Mouse (Mus musculus) testis, adult 2 months (tissue): ENCODE measurements around the gene Tspan31. TPM values are rescaled to one million over a fixed set of nuclear protein-coding genes. Genes with fewer than 3 reads are reported as not detected.

Source experiments
- H3K27ac ChIP-seq: fragments of 200-500 bp; 2 replicates; pipeline ENCODE4 v1.5.1; 2012; ENCODE audit warnings: low read depth, low read length; ENCODE audit not compliant: control insufficient read depth, insufficient read depth
- H3K27me3 ChIP-seq: fragments of 200-500 bp; 2 replicates; pipeline ENCODE4 v1.6.1; 2012; ENCODE audit warnings: mild to moderate bottlenecking, low read length, moderate library complexity; ENCODE audit not compliant: control insufficient read depth, insufficient read depth
- H3K36me3 ChIP-seq: fragments of 200-500 bp; 2 replicates; pipeline ENCODE4 v1.6.1; 2012; ENCODE audit warnings: mild to moderate bottlenecking, low read length; ENCODE audit not compliant: control insufficient read depth, insufficient read depth
- H3K4me1 ChIP-seq: fragments of 200-500 bp; 2 replicates; pipeline ENCODE4 v1.6.1; 2012; ENCODE audit warnings: low read length; ENCODE audit not compliant: control insufficient read depth, insufficient read depth
- H3K4me3 ChIP-seq: fragments of 200-500 bp; 2 replicates; pipeline ENCODE4 v1.5.1; 2012; ENCODE audit warnings: low read depth, mild to moderate bottlenecking, low read length, moderate library complexity, mixed read lengths; ENCODE audit not compliant: control insufficient read depth
- CTCF ChIP-seq: fragments of 200-500 bp; IDR thresholded peaks from 2 replicates; pipeline ENCODE4 v1.5.1; 2012; ENCODE audit warnings: low read depth, mild to moderate bottlenecking, inconsistent platforms, low read length, moderate library complexity; ENCODE audit not compliant: control insufficient read depth, insufficient read depth, insufficient replicate concordance
- POLR2A ChIP-seq: fragments of 200-500 bp; IDR thresholded peaks from 2 replicates; pipeline ENCODE4 v1.6.1; 2012; ENCODE audit warnings: low read depth, mild to moderate bottlenecking, inconsistent platforms, low read length, moderate library complexity; ENCODE audit not compliant: control insufficient read depth
- polyA plus RNA-seq: library from polyadenylated mRNA; depleted of rRNA; stranded (reverse); fragments of >200 nt; gene quantifications from 2 replicates; pipeline ENCODE4 v1.2.3, GENCODE M21; 2012; rRNA removed

The Tspan31 gene
- polyA plus RNA-seq, 1 experiment = 16.3 TPM

GRCm38 (mm10) chr10:127040569-127041214 lies 29.4 kb downstream of the Tspan31 start:
- no peak overlapping the region for H3K27ac ChIP-seq
- no peaks in the 10 kb centered on the region for H3K27me3 ChIP-seq
- H3K4me1 ChIP-seq = peaks cover 7% of the 10 kb centered on the region
- peak overlapping the region; percentile 97 for H3K4me3 ChIP-seq
- no peaks in the 10 kb centered on the region; the same call in 1 of the 2 replicates for H3K36me3 ChIP-seq
- TF ChIP-seq CTCF = no peak
- no peak for TF ChIP-seq POLR2A

DNA sequence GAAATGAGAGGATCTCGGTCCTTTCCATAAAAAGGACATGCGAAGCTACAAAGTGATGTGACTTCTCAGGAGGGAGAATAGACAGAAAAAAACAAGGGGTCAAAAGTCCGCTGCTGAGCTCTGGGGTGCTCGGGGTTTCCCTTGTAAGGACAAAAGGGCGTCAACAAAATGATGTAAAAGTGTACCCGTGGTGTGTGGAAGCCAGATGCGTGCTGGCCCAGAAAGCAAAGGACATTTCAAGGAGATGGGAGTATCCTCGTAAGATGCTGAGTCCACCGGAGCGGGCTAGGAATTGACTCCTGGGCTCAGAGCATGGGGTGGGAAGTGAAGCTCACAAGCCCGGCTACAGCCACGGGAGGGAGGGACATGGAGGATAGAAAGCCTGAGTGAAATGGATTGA lies 32.4 kb downstream of the Tspan31 start:
- TF ChIP-seq POLR2A = no peak
- TF ChIP-seq CTCF = no peak
- Histone ChIP-seq H3K36me3 (no peaks in the 10 kb centered on the region), H3K4me3 (no peak overlapping the region), H3K27ac (no peak overlapping the region), H3K4me1 (peaks cover 16% of the 10 kb centered on the region), H3K27me3 (no peaks in the 10 kb centered on the region)

DNA sequence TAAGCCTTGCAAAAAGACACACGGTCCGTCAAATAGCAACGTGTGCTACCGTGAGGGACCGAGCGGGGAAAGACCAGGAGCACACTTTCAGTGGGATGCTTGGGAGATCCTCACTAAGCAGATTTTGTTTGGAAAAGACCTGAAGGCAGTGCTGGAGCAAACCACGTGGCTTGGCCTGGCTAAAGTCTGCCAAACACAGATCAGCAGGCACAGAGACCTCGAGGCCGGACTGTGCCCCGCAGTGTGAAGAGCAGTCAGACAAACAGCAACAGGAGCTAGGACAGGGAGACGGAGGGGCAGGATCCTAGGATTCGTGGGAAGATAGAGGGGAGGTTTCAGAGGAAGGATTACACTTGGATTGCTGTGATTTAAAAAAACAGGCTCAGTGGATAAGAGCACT lies 33.8 kb downstream of the Tspan31 start:
- TF ChIP-seq POLR2A (no peak), CTCF (no peak)
- no peaks in the 10 kb centered on the region for H3K27me3 ChIP-seq
- no peak overlapping the region for H3K4me3 ChIP-seq
- peaks cover 14% of the 10 kb centered on the region for H3K4me1 ChIP-seq
- no peak overlapping the region for H3K27ac ChIP-seq
- H3K36me3 ChIP-seq = no peaks in the 10 kb centered on the region

DNA sequence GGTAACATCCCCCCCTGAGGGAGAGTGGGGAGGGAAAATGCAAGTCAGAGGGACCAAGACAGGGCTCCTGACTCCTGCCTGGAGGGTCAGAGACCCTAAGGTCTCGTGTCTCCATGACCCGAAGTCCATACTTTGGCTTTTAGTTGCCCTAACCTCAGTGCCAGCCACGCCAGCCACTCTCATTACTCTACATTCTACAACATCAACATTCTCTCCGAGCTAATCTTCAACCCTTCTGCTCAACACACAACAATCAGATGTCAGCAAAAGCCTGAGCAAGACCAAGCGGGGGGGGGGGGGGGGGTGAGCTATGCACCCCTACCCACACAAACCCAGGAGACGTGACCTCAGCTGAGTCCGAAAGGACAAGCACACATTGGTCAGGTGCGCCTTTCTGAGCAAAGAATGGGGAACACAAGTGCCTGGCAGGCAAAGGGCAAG lies 36.7 kb downstream of the Tspan31 start:
- Histone ChIP-seq H3K4me1 (peaks cover 14% of the 10 kb centered on the region), H3K27ac (no peak overlapping the region), H3K36me3 (no peaks in the 10 kb centered on the region), H3K4me3 (no peak overlapping the region), H3K27me3 (no peaks in the 10 kb centered on the region)
- TF ChIP-seq POLR2A (no peak), CTCF (no peak)

- peak within 1 kb of the TSS; percentile 90 for H3K4me3 ChIP-seq
- no peaks in the 10 kb centered on the region for H3K36me3 ChIP-seq
- TF ChIP-seq CTCF (peak; percentile 93), POLR2A (peak; percentile 66)
- peaks cover 14% of the 10 kb centered on the region for H3K4me1 ChIP-seq
- H3K27me3 ChIP-seq = no peaks in the 10 kb centered on the region
- H3K27ac ChIP-seq = peak within 1 kb of the TSS; percentile 63
Measured at GRCm38 (mm10) chr10:127030336-127031296, 39.4 kb downstream of the Tspan31 start, which contains the start of gene Tsfm. Gene Tsfm (minus strand): TSS chr10:127030840.

DNA sequence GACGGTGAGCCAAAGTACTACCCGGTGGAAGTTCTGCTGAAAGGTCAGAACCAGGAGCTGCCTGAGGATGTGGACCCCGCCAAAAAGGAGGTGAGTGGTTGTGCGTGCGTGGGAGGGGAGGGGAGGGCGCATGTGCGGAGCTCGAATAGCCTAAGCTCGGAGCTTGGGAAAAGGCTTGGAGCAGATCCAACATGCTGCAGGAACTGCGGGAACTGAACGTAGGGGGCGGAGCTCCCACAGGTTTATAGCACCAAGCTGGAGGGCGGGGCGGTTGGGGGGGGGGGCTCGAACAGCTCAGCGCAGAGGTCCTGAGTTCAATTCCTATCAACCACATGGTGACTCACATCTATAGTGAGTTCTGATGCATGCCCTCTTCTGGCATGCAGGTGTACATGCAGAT lies 51.6 kb downstream of the Tspan31 start:
- Histone ChIP-seq H3K4me1 (no peaks in the 10 kb centered on the region), H3K4me3 (no peak overlapping the region), H3K27ac (no peak overlapping the region), H3K27me3 (no peaks in the 10 kb centered on the region), H3K36me3 (no peaks in the 10 kb centered on the region)
- TF ChIP-seq POLR2A = no peak

Other genes starting within 250 kb of the Tspan31 start
- 10.3 TPM in 2 replicates for gene Atp23, start 168.9 kb downstream of the Tspan31 start, polyA plus RNA-seq
- gene Ctdsp2, start 91.5 kb downstream of the Tspan31 start, polyA plus RNA-seq = 39.4 and 46.8 TPM in 2 replicates
- 0.04 and 0.20 TPM in 2 replicates for gene Avil, start 69.6 kb downstream of the Tspan31 start, polyA plus RNA-seq
- gene Tsfm, start 39.4 kb downstream of the Tspan31 start, polyA plus RNA-seq = 12.2 and 14.3 TPM in 2 replicates
- 9.4 and 10.0 TPM in 2 replicates for gene Mettl1, start 28.9 kb downstream of the Tspan31 start, polyA plus RNA-seq
- gene Eef1akmt3, start 28.8 kb downstream of the Tspan31 start, polyA plus RNA-seq = 0.05 and 0.08 TPM in 2 replicates
- 0.25 and 0.46 TPM in 2 replicates for gene Cyp27b1, start 22.0 kb downstream of the Tspan31 start, polyA plus RNA-seq
- 2.1 TPM in 2 replicates for gene March9, start 10.1 kb downstream of the Tspan31 start, polyA plus RNA-seq
- gene Cdk4, start 6.7 kb downstream of the Tspan31 start, polyA plus RNA-seq = 68.4 and 70.9 TPM in 2 replicates
- 0.53 and 0.73 TPM in 2 replicates for gene Agap2, start 5.0 kb upstream of the Tspan31 start, polyA plus RNA-seq
- 32.2 and 33.9 TPM in 2 replicates for gene Os9, start 50.9 kb upstream of the Tspan31 start, polyA plus RNA-seq
- 21.7 and 27.0 TPM in 2 replicates for gene B4galnt1, start 95.0 kb upstream of the Tspan31 start, polyA plus RNA-seq
- gene Slc26a10, start 110.4 kb upstream of the Tspan31 start, polyA plus RNA-seq = 11.5 and 11.9 TPM in 2 replicates
- 18.6 and 19.8 TPM in 2 replicates for gene Arhgef25, start 119.8 kb upstream of the Tspan31 start, polyA plus RNA-seq
- gene Dtx3, start 125.5 kb upstream of the Tspan31 start, polyA plus RNA-seq = 126 and 129 TPM in 2 replicates
- 14.0 and 16.2 TPM in 2 replicates for gene Pip4k2c, start 141.3 kb upstream of the Tspan31 start, polyA plus RNA-seq
- 3.3 and 3.9 TPM in 2 replicates for gene Kif5a, start 193.1 kb upstream of the Tspan31 start, polyA plus RNA-seq
- gene Dctn2, start 196.1 kb upstream of the Tspan31 start, polyA plus RNA-seq = 391 and 429 TPM in 2 replicates
- gene Mbd6, start 218.8 kb upstream of the Tspan31 start, polyA plus RNA-seq = 61.3 and 74.1 TPM in 2 replicates
- 32.4 and 36.7 TPM in 2 replicates for gene Mars, start 241.5 kb upstream of the Tspan31 start, polyA plus RNA-seq